Mouse (Mus musculus): ENCODE data around the gene Arl4a. TPM values are rescaled to one million over a fixed set of nuclear protein-coding genes. Genes with fewer than 3 reads are reported as not detected.
A peak's percentile ranks its signal among the peaks of the same experiment; 100 is the strongest.

Arl4a gene
- polyA plus RNA-seq, 1 experiment from 2014 or later = 98.1 TPM

- ATAC-seq (peak; percentile 88), DNase-seq (ENCODE audit: low spot score) (peak; percentile 97)
- peaks cover 9% of the 10 kb centered on the region; the same call in 1 of the 2 replicates for H3K4me1 ChIP-seq (ENCODE audit: control insufficient read depth, insufficient read depth, low read length)
- H3K4me2 ChIP-seq (ENCODE audit: low read length) = no peak overlapping the region
- H3K27me3 ChIP-seq (replicated peaks; ENCODE audit: control insufficient read depth, insufficient read depth, low read length) = no peaks in the 10 kb centered on the region
- 15% methylated on average over 8 of the region's 8 CpGs for WGBS
- no peak overlapping the region for H3K9ac ChIP-seq (ENCODE audit: low read length)
- H3K27ac ChIP-seq (ENCODE audit: low read depth, low read length) = no peak overlapping the region
- no peaks in the 10 kb centered on the region for H3K36me3 ChIP-seq (ENCODE audit: control insufficient read depth, insufficient read depth, low read length)
- H3K9me3 ChIP-seq (replicated peaks; ENCODE audit: control insufficient read depth, low read length) = no peaks in the 10 kb centered on the region
- no peak overlapping the region for H3K4me3 ChIP-seq (ENCODE audit: low read depth, low read length)
Measured at GRCm38 (mm10) chr12:39957931-39958671, 79.7 kb downstream of the Arl4a start.

- DNase-seq (ENCODE audit: low spot score) (peak; percentile 97), ATAC-seq (peak; percentile 94)
- Histone ChIP-seq H3K36me3 (ENCODE audit: control insufficient read depth, insufficient read depth, low read length) (no peaks in the 10 kb centered on the region), H3K4me1 (ENCODE audit: control insufficient read depth, insufficient read depth, low read length) (peaks cover 9% of the 10 kb centered on the region; the same call in 1 of the 2 replicates), H3K4me2 (ENCODE audit: low read length) (peak overlapping the region; percentile 30), H3K27me3 (replicated peaks; ENCODE audit: control insufficient read depth, insufficient read depth, low read length) (no peaks in the 10 kb centered on the region), H3K9me3 (replicated peaks; ENCODE audit: control insufficient read depth, low read length) (no peaks in the 10 kb centered on the region), H3K4me3 (ENCODE audit: low read depth, low read length) (0 out of 2 replicates have a peak overlapping the region, but pooled peaks have one; percentile 1), H3K27ac (ENCODE audit: low read depth, low read length) (no peak overlapping the region), H3K9ac (ENCODE audit: low read length) (no peak overlapping the region)
- WGBS = 4% methylated on average over 15 of the region's 15 CpGs
Measured at GRCm38 (mm10) chr12:39956396-39956795, 81.4 kb downstream of the Arl4a start.

Other genes with a start within 250 kb of the Arl4a start
- not detected in 2 replicates for gene Scin, start 96.2 kb upstream of the Arl4a start, polyA plus RNA-seq (2014; fragmentation: Nextera tagmentation; extraction: Ambion mirVana)
- not detected in 2 replicates for gene Lsmem1, start 161.5 kb upstream of the Arl4a start, polyA plus RNA-seq (2014; fragmentation: Nextera tagmentation; extraction: Ambion mirVana)
- gene Ifrd1, start 210.5 kb upstream of the Arl4a start, polyA plus RNA-seq (2014; fragmentation: Nextera tagmentation; extraction: Ambion mirVana) = 188 and 206 TPM in 2 replicates